Mouse (Mus musculus): ENCODE results near the gene C130074G19Rik.
A peak's percentile ranks its signal among the peaks of the same experiment; 100 is the strongest.

Gene C130074G19Rik

GRCm38 (mm10) chr1:184873910-184874309, 9.1 kb downstream of the C130074G19Rik start:
- no peak for DNase-seq (ENCODE audit: low spot score in 2 of 2)

DNA sequence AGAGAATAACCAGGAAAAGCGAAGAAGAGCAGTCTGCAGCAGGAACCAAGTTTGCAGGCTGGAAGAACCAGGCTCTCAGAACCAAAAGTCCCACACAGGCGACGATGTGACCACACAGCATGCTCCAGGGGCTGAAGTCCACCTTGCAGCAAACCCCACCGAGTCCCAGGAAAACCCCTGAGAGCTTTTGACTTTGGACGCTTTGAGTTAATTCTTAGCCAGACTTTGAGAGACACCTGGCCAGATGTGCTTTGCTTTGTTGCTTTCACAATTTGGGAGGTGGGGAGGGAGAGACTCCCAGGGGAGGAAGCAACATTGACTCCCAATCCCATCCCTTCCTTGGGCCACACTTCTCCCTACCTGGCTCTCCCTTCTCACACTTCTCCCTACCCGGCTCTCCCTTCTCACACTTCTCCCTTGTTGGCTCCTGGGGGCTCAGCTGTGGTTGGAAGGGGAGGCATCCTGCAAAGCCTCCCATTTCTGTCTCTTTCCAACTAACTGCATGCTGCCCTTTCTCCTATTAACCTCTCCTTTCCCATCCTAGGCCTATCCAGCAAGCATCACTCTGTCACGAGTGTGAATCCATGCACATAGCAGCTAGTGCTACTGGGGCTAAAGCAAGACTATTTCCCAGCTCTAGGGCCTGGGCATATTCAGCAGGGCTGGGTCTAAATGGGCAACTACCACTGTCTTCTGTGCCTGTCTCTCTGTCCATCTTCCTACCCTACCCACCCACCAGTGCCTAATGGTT, 10.8 kb downstream of the C130074G19Rik start:
- no peak for DNase-seq (ENCODE audit: low spot score in 2 of 2)

GRCm38 (mm10) chr1:184871506-184871905, 11.5 kb downstream of the C130074G19Rik start:
- DNase-seq (ENCODE audit: low spot score in 2 of 2): no peak

- DNase-seq (ENCODE audit: low spot score in 2 of 2): no peak
Observed at GRCm38 (mm10) chr1:184870646-184871385, 12.2 kb downstream of the C130074G19Rik start.

DNA sequence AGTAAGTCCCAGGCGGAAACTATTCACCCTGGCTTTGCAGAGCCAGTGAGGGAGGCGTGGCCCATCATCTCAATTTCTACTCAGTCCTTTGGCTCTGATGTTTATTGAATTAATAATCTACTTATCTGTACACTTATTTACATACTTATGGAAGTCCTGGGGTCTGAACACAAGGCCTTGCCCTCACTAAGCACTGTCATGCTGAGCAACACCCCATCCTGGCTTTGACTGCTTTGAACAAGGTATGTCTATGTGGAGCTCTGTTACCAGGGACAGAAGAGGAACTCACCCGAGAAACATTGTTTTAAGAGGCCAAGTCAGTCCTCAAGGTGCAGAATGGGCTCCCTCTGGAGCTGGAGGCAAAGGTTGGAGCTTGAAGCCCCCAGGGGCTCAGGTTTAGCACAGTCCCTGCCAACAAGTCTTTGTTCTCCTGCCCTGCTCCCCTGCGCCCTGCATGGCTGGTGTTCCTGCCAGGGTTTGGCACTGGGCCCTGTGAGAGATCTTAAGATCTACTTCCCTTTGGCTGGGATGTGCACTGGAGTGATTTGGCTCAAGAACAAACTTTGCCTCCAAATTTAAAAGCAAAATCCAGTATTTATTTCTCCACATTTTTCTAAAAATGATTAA, 13.0 kb downstream of the C130074G19Rik start:
- no peak for DNase-seq (ENCODE audit: low spot score in 2 of 2)

- DNase-seq (ENCODE audit: low spot score in 2 of 2): no peak
Observed at GRCm38 (mm10) chr1:184867640-184868120, 15.3 kb downstream of the C130074G19Rik start.

DNA sequence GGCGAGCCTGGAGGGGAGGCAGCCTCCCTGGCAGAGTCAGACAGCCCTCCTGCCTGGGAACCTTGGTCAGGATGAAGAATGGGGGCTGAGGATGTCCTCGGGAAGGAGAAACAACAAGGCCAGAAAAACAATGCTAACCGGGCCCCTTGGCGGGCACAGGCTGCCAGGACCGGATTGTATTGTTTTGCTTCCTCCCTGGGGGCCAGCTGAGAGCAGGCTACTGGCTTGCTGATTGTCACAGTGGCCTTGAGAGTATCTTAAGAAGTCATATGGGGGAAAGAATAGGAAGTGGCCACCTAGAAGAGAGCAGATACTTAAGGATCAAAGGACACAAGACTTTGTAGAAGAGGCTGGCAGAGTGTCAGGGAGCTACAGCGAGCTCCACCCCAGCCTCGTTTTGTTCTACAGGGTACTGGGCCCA, 18.6 kb downstream of the C130074G19Rik start:
- no peak for DNase-seq (ENCODE audit: low spot score in 2 of 2)

- DNase-seq (ENCODE audit: low spot score in 2 of 2): no peak
Observed at GRCm38 (mm10) chr1:184862636-184863035, 20.4 kb downstream of the C130074G19Rik start.

GRCm38 (mm10) chr1:184861551-184861950, 21.5 kb downstream of the C130074G19Rik start:
- no peak for DNase-seq (ENCODE audit: low spot score in 2 of 2)

DNA sequence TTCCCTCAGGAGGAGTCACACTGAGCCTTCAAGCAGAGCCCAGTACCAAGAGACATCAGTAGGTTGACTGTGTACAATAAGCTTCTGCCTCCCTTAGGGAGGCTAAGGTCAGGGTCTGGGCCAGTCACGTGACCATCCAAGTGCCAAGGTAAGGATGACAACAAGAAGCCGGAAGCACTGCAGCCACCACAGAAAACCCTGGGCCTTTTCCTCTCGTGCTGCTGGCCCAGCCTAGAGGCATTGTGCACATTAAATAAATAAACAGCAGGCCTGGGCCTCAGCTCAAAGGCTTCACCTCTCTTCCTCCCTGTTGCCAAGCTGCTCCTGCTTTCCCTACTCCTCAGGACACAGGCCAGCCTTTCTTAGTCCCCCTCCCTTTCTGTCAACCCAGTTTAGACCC, 22.7 kb downstream of the C130074G19Rik start:
- no peak for DNase-seq (ENCODE audit: low spot score in 2 of 2)

DNA sequence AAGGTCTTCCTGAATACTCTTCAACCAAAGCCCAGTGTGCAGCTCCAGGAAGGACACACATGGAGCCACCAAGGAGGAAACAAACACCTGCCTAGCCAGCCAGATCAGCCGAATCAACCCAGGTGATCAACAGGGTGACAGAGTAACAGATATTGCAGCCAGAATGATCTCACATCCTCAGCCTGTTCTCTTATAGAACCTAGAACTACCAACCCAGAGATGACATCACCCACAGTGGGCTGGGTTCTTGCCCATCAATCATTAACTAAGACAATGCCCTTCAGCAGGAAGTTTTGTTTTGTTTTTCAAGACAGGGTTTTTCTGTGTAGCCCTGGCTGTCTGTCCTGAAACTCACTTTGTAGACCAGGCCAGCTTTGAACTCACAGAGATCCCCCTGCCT, 24.8 kb downstream of the C130074G19Rik start:
- no peak for DNase-seq (ENCODE audit: low spot score in 2 of 2)

DNA sequence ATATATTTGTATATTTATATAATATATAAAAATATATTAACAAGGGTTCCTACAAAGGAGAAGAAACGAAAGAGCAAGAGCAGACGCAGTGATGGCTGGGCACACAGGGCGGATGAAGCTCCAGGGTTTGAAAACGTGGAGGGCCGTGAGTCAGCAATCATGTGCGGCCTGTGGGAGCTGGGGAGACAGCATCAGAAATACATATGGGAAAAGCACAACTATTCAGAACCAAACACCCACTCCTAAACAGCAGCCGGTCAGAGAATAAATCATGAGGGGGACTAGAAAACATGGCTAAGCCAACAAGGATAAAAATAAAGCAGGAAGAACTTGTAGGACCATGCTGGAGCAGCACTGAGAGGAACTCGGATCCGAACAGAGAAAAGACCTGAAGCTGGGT, 25.8 kb downstream of the C130074G19Rik start:
- DNase-seq (ENCODE audit: low spot score in 2 of 2): no peak

- DNase-seq (ENCODE audit: low spot score in 2 of 2): peak in 1 of 2 experiments; percentile 18
Observed at GRCm38 (mm10) chr1:184853922-184854321, 29.1 kb downstream of the C130074G19Rik start.

DNA sequence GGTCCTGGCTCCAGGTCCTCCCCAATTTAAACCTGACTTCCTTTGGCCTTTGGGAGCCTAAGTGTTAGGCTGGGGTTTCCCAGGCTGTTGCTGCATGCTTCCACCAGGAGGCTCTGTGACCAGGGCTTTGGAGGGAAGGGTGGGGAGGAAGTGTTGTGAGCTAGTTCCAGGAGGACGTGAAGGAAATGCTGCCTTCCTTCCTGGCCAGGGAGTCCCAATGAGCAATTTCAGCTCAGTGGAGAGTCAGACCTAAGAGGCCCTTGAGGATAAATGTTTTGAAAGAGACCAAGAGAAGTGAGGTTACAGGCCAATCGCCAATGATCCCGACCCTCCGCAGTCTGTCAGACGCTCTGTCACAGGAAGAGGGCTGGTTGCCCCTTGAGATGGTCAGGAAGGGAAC, 29.7 kb downstream of the C130074G19Rik start:
- DNase-seq (ENCODE audit: low spot score in 2 of 2): peak; percentile 50 to 59

DNA sequence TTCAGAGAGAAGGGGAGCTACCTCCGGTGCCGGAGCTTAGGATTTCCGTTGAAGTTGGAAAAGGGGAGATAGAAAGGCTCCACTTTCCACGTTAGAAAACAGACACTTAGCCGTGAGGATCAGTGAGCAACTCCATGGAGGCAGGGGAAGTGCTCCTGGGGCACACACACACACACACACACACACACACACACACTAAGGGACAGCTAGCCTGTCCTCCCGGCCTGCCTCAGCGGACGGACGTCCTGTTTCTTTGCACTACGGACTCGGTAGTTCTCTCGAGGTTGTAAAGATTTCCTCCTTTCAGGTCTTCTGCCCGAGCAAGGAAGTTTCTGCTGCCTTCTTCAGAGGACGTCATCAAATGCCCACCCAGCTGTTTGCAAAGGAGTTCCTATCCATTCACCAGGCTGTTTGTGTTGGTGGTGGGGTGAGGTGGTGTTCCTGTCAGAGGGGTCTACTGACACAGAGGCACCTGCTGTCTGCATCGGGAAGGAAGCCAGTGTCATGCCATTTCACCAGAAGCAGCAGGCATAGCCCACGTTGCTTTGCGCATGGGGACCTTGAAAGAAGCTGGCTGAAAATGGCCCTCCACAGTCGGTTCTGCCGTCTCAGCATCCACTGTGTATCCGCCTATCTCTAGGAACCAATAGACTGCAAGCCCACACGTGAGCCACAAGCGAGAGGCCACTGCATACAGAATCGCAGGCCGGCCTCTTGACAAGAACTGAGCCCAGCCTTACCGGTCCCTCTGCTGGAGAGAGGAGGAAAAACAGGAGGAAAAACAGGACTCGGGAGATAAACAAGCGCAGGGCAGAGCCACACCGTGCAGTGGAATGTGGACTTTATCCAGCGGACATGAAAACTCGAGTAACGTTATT, 31.0 kb downstream of the C130074G19Rik start:
- DNase-seq (ENCODE audit: low spot score in 2 of 2): peak; percentile 66 to 68

GRCm38 (mm10) chr1:184851166-184851565, 31.9 kb downstream of the C130074G19Rik start:
- peak in 1 of 2 experiments; percentile 5 for DNase-seq (ENCODE audit: low spot score in 2 of 2)

DNA sequence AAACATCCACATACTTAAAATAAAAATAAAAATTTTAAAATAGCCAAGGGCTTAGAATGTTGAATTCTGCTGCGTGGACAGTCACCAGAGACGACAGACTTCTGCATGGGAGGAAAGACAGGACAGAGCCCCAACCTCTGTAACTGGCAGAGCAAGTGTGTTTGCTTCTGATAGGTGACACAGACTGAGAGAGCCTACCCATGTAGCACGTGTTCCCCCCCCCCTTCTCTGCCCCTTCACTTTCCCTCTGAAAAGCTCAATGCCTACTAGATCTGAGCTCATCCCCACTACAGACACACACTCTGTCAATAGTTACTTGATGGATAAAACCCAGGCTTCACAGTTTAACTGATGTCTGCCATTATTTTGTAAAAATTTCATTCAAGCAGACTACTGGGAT, 36.0 kb downstream of the C130074G19Rik start:
- DNase-seq (ENCODE audit: low spot score in 2 of 2): no peak

DNA sequence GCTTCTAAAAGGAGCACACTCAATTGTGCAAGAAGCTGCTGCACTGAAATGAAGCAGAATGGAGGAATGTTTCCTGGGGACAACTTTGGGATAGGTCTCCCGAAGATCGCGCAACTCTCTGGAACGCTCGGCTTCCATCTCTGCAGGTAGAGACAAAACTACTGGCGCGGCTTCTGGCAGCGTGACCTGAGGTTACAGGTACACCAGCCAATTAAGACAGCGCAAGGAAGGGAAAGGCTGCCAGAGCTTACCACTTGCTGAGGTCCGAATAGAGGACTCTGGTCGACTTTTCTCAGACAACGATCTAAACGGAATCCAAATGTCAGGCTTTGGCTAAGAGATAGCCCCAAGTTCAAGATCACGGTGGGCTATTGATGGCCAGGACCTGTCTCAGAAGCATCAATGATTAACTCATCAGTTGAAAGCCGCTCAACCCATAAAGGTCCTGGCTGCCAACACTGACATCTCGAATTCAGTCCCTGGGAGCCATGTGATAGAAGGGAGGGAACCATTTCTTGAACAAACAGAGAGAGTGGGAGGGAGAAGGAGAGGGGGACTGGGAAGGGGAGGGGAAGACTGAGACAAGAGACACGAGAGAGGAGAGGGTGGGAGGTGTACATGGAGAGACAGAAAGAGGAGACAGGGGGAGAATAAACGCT, 36.8 kb downstream of the C130074G19Rik start, which contains the start of gene Marc2:
TSS of gene Marc2 (minus strand) at position 360 of the 659 bp plus-strand sequence.
- no peak for DNase-seq (ENCODE audit: low spot score in 2 of 2)

DNA sequence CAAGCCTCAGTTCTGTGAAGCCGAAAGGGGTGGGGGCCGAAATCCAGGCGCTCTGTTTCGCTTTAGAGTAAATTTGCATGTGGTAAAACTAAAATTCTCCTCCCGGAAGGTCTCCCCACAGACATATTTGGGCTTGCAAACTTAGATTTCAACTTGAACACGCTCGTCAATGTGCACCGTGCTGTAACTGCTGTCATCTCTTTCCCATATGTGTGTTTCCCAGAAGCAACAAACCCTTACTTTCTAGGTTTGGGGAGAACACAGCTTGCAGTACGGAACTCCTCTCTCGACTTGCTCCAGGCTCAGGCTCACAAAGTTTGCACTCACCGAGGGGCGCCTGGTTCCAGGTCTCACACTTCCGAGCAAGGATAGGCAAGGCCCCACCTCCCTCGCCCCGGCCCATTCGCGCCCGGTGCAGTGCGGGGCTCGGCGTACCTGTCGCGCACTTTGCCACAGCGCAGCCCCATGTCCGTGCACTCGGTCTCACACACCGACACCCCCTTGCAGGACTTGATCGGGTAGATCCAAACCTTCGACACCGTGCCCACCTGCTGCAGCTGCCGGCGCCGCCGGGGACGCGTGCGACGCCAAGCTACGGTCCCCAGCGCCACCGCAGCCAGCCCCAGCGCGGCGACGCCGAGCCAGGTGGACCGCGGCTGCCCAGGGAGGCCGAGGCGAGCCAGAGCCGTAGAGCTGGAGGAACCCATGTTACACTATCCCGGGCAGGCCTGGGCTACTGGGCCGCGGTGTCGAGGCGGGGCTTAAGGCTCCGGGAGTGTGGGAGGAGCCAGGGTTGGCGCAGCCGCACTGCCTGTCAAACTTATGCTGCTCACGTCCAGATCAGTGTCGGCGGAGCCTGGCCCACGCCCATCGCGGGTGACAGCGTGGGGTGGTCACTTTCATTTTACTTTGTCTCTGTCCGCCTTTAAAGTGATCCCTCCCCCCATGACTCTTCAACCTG, 37.6 kb downstream of the C130074G19Rik start:
- DNase-seq (ENCODE audit: low spot score in 2 of 2): peak; percentile 84 to 85
